Mouse (Mus musculus) ES-E14 (cell line): Measurements from ENCODE around the gene Rasgef1c.

Source experiments
- CHD2 ChIP-seq: IDR thresholded peaks from 2 replicates; pipeline ENCODE4 v1.6.1; 2014; ENCODE audit warnings: mild to moderate bottlenecking, low read depth, low read length, inconsistent platforms
- HCFC1 ChIP-seq: IDR thresholded peaks from 2 replicates; pipeline ENCODE4 v1.6.1; 2012; ENCODE audit warnings: low read length, inconsistent platforms, borderline replicate concordance; ENCODE audit not compliant: insufficient read depth
- ZNF384 ChIP-seq: IDR thresholded peaks from 2 replicates; pipeline ENCODE4 v1.6.1; 2012; ENCODE audit warnings: low read depth, low read length, inconsistent platforms

GRCm38 (mm10) chr11:49923539-49923938 lies 21.9 kb downstream of the Rasgef1c start:
- no peak for TF ChIP-seq CHD2
- no peak for TF ChIP-seq HCFC1
- TF ChIP-seq ZNF384: no peak
